Mouse (Mus musculus): ENCODE data around the gene Erv3. TPM values are rescaled to one million over a fixed set of nuclear protein-coding genes. Genes with fewer than 3 reads are reported as not detected.

Gene Erv3
- not detected in 2 replicates for polyA plus RNA-seq (2014; fragmentation: Nextera tagmentation; extraction: Ambion mirVana)

- Histone ChIP-seq H3K4me3 (replicated peaks; ENCODE audit: low read depth, low read length) (no peak within 1 kb of the TSS), H3K27me3 (ENCODE audit: control insufficient read depth, insufficient read depth, low read length) (no peaks in the 10 kb centered on the region), H3K9me3 (ENCODE audit: control insufficient read depth, low read length) (0 out of 2 replicates have a peak, but pooled peaks cover 3% of the 10 kb centered on the region), H3K4me2 (ENCODE audit: low read length) (no peak within 1 kb of the TSS), H3K36me3 (ENCODE audit: control insufficient read depth, insufficient read depth, low read length) (no peaks in the 10 kb centered on the region), H3K9ac (replicated peaks; ENCODE audit: low read length) (no peak within 1 kb of the TSS), H3K4me1 (ENCODE audit: control insufficient read depth, insufficient read depth, low read length) (no peaks in the 10 kb centered on the region), H3K27ac (replicated peaks; ENCODE audit: low read depth, low read length) (no peak within 1 kb of the TSS)
- 95% methylated on average over 5 of the region's 5 CpGs for WGBS
- DNase-seq (no peak), ATAC-seq (ENCODE audit: low FRiP score, low TSS enrichment) (no peak)
These were observed at the start of gene Erv3 for GRCm38 (mm10) chr2:131859721-131860120. TSS of gene Erv3 (minus strand) at chr2:131859747.

GRCm38 (mm10) chr2:131908906-131909305 is 49.4 kb upstream of the Erv3 start:
- Histone ChIP-seq H3K36me3 (ENCODE audit: control insufficient read depth, insufficient read depth, low read length) (0 out of 2 replicates have a peak, but pooled peaks cover 3% of the 10 kb centered on the region), H3K4me2 (ENCODE audit: low read length) (peak overlapping the region; percentile 67), H3K27me3 (ENCODE audit: control insufficient read depth, insufficient read depth, low read length) (no peaks in the 10 kb centered on the region), H3K27ac (replicated peaks; ENCODE audit: low read depth, low read length) (no peak overlapping the region), H3K4me3 (replicated peaks; ENCODE audit: low read depth, low read length) (no peak overlapping the region), H3K4me1 (ENCODE audit: control insufficient read depth, insufficient read depth, low read length) (peaks cover 17% of the 10 kb centered on the region), H3K9ac (replicated peaks; ENCODE audit: low read length) (no peak overlapping the region), H3K9me3 (ENCODE audit: control insufficient read depth, low read length) (no peaks in the 10 kb centered on the region)
- ATAC-seq (ENCODE audit: low FRiP score, low TSS enrichment) = no peak
- WGBS = 73% methylated on average over 1 of the region's 1 CpGs
- DNase-seq = no peak

- H3K9me3 ChIP-seq (ENCODE audit: control insufficient read depth, low read length) = no peaks in the 10 kb centered on the region
- H3K36me3 ChIP-seq (ENCODE audit: control insufficient read depth, insufficient read depth, low read length) = no peaks in the 10 kb centered on the region
- no peak overlapping the region for H3K9ac ChIP-seq (replicated peaks; ENCODE audit: low read length)
- no peak for DNase-seq
- ATAC-seq (ENCODE audit: low FRiP score, low TSS enrichment) = no peak
- 84% methylated on average over 7 of the region's 7 CpGs for WGBS
- no peak overlapping the region for H3K4me3 ChIP-seq (replicated peaks; ENCODE audit: low read depth, low read length)
- H3K27ac ChIP-seq (replicated peaks; ENCODE audit: low read depth, low read length) = no peak overlapping the region
- H3K27me3 ChIP-seq (ENCODE audit: control insufficient read depth, insufficient read depth, low read length) = no peaks in the 10 kb centered on the region
- H3K4me2 ChIP-seq (ENCODE audit: low read length) = no peak overlapping the region
- H3K4me1 ChIP-seq (ENCODE audit: control insufficient read depth, insufficient read depth, low read length) = peaks cover 17% of the 10 kb centered on the region
These were observed 48.9 kb upstream of the Erv3 start for GRCm38 (mm10) chr2:131908351-131908861.

GRCm38 (mm10) chr2:131907311-131907710 is 47.8 kb upstream of the Erv3 start:
- Histone ChIP-seq H3K27me3 (ENCODE audit: control insufficient read depth, insufficient read depth, low read length) (no peaks in the 10 kb centered on the region), H3K4me2 (ENCODE audit: low read length) (no peak overlapping the region), H3K9me3 (ENCODE audit: control insufficient read depth, low read length) (no peaks in the 10 kb centered on the region), H3K9ac (replicated peaks; ENCODE audit: low read length) (no peak overlapping the region), H3K36me3 (ENCODE audit: control insufficient read depth, insufficient read depth, low read length) (no peaks in the 10 kb centered on the region), H3K4me1 (ENCODE audit: control insufficient read depth, insufficient read depth, low read length) (peaks cover 16% of the 10 kb centered on the region), H3K27ac (replicated peaks; ENCODE audit: low read depth, low read length) (no peak overlapping the region), H3K4me3 (replicated peaks; ENCODE audit: low read depth, low read length) (no peak overlapping the region)
- DNase-seq (no peak), ATAC-seq (ENCODE audit: low FRiP score, low TSS enrichment) (no peak)
- WGBS = 84% methylated on average over 5 of the region's 5 CpGs

- ATAC-seq (ENCODE audit: low FRiP score, low TSS enrichment) (no peak), DNase-seq (no peak)
- H3K9ac ChIP-seq (replicated peaks; ENCODE audit: low read length) = no peak overlapping the region
These were observed 47.3 kb upstream of the Erv3 start for GRCm38 (mm10) chr2:131906846-131907245.

GRCm38 (mm10) chr2:131906266-131906665 is 46.7 kb upstream of the Erv3 start:
- no peaks in the 10 kb centered on the region for H3K36me3 ChIP-seq (ENCODE audit: control insufficient read depth, insufficient read depth, low read length)
- peaks cover 6% of the 10 kb centered on the region for H3K4me1 ChIP-seq (ENCODE audit: control insufficient read depth, insufficient read depth, low read length)
- 90% methylated on average over 3 of the region's 3 CpGs for WGBS
- H3K9ac ChIP-seq (replicated peaks; ENCODE audit: low read length) = no peak overlapping the region
- ATAC-seq (ENCODE audit: low FRiP score, low TSS enrichment) (no peak), DNase-seq (no peak)
- H3K9me3 ChIP-seq (ENCODE audit: control insufficient read depth, low read length) = no peaks in the 10 kb centered on the region
- no peaks in the 10 kb centered on the region for H3K27me3 ChIP-seq (ENCODE audit: control insufficient read depth, insufficient read depth, low read length)
- no peak overlapping the region for H3K4me2 ChIP-seq (ENCODE audit: low read length)
- H3K4me3 ChIP-seq (replicated peaks; ENCODE audit: low read depth, low read length) = no peak overlapping the region
- H3K27ac ChIP-seq (replicated peaks; ENCODE audit: low read depth, low read length) = no peak overlapping the region

More at GRCm38 (mm10) chr2:131906846-131907245, 47.3 kb upstream of the Erv3 start:
- H3K9me3 ChIP-seq (ENCODE audit: control insufficient read depth, low read length) = no peaks in the 10 kb centered on the region
- H3K4me2 ChIP-seq (ENCODE audit: low read length) = no peak overlapping the region
- H3K4me1 ChIP-seq (ENCODE audit: control insufficient read depth, insufficient read depth, low read length) = peaks cover 12% of the 10 kb centered on the region
- no peaks in the 10 kb centered on the region for H3K36me3 ChIP-seq (ENCODE audit: control insufficient read depth, insufficient read depth, low read length)
- no peaks in the 10 kb centered on the region for H3K27me3 ChIP-seq (ENCODE audit: control insufficient read depth, insufficient read depth, low read length)
- no peak overlapping the region for H3K27ac ChIP-seq (replicated peaks; ENCODE audit: low read depth, low read length)
- H3K4me3 ChIP-seq (replicated peaks; ENCODE audit: low read depth, low read length) = no peak overlapping the region
- WGBS = 82% methylated on average over 1 of the region's 1 CpGs

- H3K4me2 ChIP-seq (ENCODE audit: low read length) = no peak overlapping the region
- 82% methylated on average over 6 of the region's 6 CpGs for WGBS
- no peaks in the 10 kb centered on the region for H3K27me3 ChIP-seq (ENCODE audit: control insufficient read depth, insufficient read depth, low read length)
- H3K4me1 ChIP-seq (ENCODE audit: control insufficient read depth, insufficient read depth, low read length) = 0 out of 2 replicates have a peak, but pooled peaks cover 2% of the 10 kb centered on the region
- no peak for DNase-seq
- H3K4me3 ChIP-seq (replicated peaks; ENCODE audit: low read depth, low read length) = no peak overlapping the region
- ATAC-seq (ENCODE audit: low FRiP score, low TSS enrichment) = no peak
- no peak overlapping the region for H3K9ac ChIP-seq (replicated peaks; ENCODE audit: low read length)
- H3K9me3 ChIP-seq (ENCODE audit: control insufficient read depth, low read length) = no peaks in the 10 kb centered on the region
- H3K36me3 ChIP-seq (ENCODE audit: control insufficient read depth, insufficient read depth, low read length) = no peaks in the 10 kb centered on the region
- H3K27ac ChIP-seq (replicated peaks; ENCODE audit: low read depth, low read length) = no peak overlapping the region
These were observed 46.2 kb upstream of the Erv3 start for GRCm38 (mm10) chr2:131905776-131906175.

- no peaks in the 10 kb centered on the region for H3K36me3 ChIP-seq (ENCODE audit: control insufficient read depth, insufficient read depth, low read length)
- DNase-seq = no peak
- no peaks in the 10 kb centered on the region for H3K9me3 ChIP-seq (ENCODE audit: control insufficient read depth, low read length)
- no peak overlapping the region for H3K9ac ChIP-seq (replicated peaks; ENCODE audit: low read length)
- 58% methylated on average over 5 of the region's 5 CpGs for WGBS
- no peak overlapping the region for H3K27ac ChIP-seq (replicated peaks; ENCODE audit: low read depth, low read length)
- no peak overlapping the region for H3K4me3 ChIP-seq (replicated peaks; ENCODE audit: low read depth, low read length)
- H3K4me2 ChIP-seq (ENCODE audit: low read length) = no peak overlapping the region
- no peaks in the 10 kb centered on the region for H3K4me1 ChIP-seq (ENCODE audit: control insufficient read depth, insufficient read depth, low read length)
- H3K27me3 ChIP-seq (ENCODE audit: control insufficient read depth, insufficient read depth, low read length) = no peaks in the 10 kb centered on the region
- no peak for ATAC-seq (ENCODE audit: low FRiP score, low TSS enrichment)
These were observed 45.5 kb upstream of the Erv3 start for GRCm38 (mm10) chr2:131905025-131905424.

GRCm38 (mm10) chr2:131902867-131903266 is 43.3 kb upstream of the Erv3 start:
- ATAC-seq (ENCODE audit: low FRiP score, low TSS enrichment) (no peak), DNase-seq (no peak)
- 55% methylated on average over 8 of the region's 8 CpGs for WGBS
- Histone ChIP-seq H3K4me1 (ENCODE audit: control insufficient read depth, insufficient read depth, low read length) (no peaks in the 10 kb centered on the region), H3K27me3 (ENCODE audit: control insufficient read depth, insufficient read depth, low read length) (no peaks in the 10 kb centered on the region), H3K4me2 (ENCODE audit: low read length) (no peak overlapping the region), H3K9me3 (ENCODE audit: control insufficient read depth, low read length) (no peaks in the 10 kb centered on the region), H3K9ac (replicated peaks; ENCODE audit: low read length) (no peak overlapping the region), H3K36me3 (ENCODE audit: control insufficient read depth, insufficient read depth, low read length) (no peaks in the 10 kb centered on the region), H3K27ac (replicated peaks; ENCODE audit: low read depth, low read length) (no peak overlapping the region), H3K4me3 (replicated peaks; ENCODE audit: low read depth, low read length) (no peak overlapping the region)
